Mouse (Mus musculus) small intestine, adult 2 months (tissue): ENCODE results near the gene Slc9a3r1.

Source experiments
- CTCF ChIP-seq: fragments of 200-500 bp; IDR thresholded peaks from 2 replicates; pipeline ENCODE4 v1.5.1; 2012; ENCODE audit warnings: low read depth, mild to moderate bottlenecking, control low read depth, inconsistent platforms, low read length, moderate library complexity, mixed read lengths; ENCODE audit not compliant: insufficient replicate concordance, insufficient read length; ENCODE audit errors: extremely low read depth
- POLR2A ChIP-seq: fragments of 200-500 bp; IDR thresholded peaks from 2 replicates; pipeline ENCODE4 v1.6.1; 2012; ENCODE audit warnings: low read depth, mild to moderate bottlenecking, control low read depth, inconsistent platforms, low read length, moderate library complexity

DNA sequence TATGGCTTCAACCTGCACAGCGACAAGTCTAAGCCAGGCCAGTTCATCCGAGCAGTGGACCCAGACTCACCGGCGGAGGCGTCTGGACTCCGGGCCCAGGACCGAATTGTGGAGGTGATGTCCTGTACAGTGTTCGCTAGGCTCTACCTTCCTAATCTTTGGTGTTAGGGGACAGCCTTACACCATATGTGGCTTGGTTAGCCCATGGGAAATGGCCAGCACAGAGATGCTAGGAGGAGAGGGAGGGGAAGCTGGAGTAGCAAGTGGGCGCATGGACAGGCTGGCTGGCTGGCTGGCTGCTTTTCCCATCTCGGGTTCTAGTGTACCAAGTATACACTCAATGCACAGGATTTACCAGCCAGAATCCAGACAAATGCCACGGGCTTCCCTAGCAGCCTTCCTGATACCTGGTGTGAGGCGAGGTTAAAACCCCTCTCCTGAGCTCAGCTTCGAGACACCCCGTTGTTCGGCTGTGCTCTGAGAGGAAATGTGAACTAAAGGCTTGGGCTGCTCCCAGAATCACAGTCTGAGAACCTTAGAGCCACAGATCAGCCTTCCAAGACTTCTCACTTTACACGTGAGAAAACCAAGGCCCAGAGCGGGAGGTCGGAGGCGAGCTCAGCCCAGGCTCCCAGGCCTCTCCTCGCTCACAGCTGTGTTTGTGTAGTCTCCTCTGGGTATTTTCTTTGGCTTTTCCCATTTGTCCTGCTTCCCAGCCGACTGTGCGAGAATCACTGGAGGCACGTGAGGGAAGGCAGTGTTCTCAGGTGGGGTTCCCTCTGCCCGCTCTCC lies 13.5 kb downstream of the Slc9a3r1 start:
- TF ChIP-seq CTCF (no peak), POLR2A (no peak)
